Mouse (Mus musculus) kidney, postnatal 25 days (tissue): ENCODE results near the gene Stn1.
A peak's percentile ranks its signal among the peaks of the same experiment; 100 is the strongest.

ENCODE experiments used
- DNase-seq, 2 experiments: peaks; one replicate each; pipeline ENCODE4 v3.0.0; 2021; ENCODE audit warnings: mixed read lengths in 2 of 2

Gene Stn1

GRCm38 (mm10) chr19:47466775-47467174 lies 70.5 kb downstream of the Stn1 start:
- DNase-seq, result no peak

- no peak for DNase-seq
These were observed 71.8 kb downstream of the Stn1 start for GRCm38 (mm10) chr19:47465467-47465866.

- DNase-seq, result peak; percentile 46 to 77
These were observed 72.7 kb downstream of the Stn1 start, which contains the start of gene Sh3pxd2a for GRCm38 (mm10) chr19:47464304-47465241. Gene Sh3pxd2a (minus strand): TSS chr19:47464401.

GRCm38 (mm10) chr19:47463636-47464303 lies 73.5 kb downstream of the Stn1 start:
- peak; percentile 83 to 85 for DNase-seq

GRCm38 (mm10) chr19:47463206-47463605 lies 74.1 kb downstream of the Stn1 start:
- DNase-seq, result no peak

GRCm38 (mm10) chr19:47462725-47463124 lies 74.6 kb downstream of the Stn1 start:
- no peak for DNase-seq

- no peak for DNase-seq
These were observed 75.5 kb downstream of the Stn1 start for GRCm38 (mm10) chr19:47461838-47462237.

- DNase-seq, result no peak
These were observed 75.9 kb downstream of the Stn1 start for GRCm38 (mm10) chr19:47461386-47461785.

- no peak for DNase-seq
These were observed 77.0 kb downstream of the Stn1 start for GRCm38 (mm10) chr19:47460120-47460960.

- no peak for DNase-seq
These were observed 78.1 kb downstream of the Stn1 start for GRCm38 (mm10) chr19:47459214-47459613.

- DNase-seq, result no peak
These were observed 78.7 kb downstream of the Stn1 start for GRCm38 (mm10) chr19:47458504-47459161.

- peak; percentile 44 to 79 for DNase-seq
These were observed 79.4 kb downstream of the Stn1 start for GRCm38 (mm10) chr19:47457711-47458503.

GRCm38 (mm10) chr19:47456021-47456420 lies 81.3 kb downstream of the Stn1 start:
- DNase-seq, result no peak

- DNase-seq, result peak; percentile 43 to 73
These were observed 82.1 kb downstream of the Stn1 start for GRCm38 (mm10) chr19:47455001-47455755.

GRCm38 (mm10) chr19:47454167-47455000 lies 82.9 kb downstream of the Stn1 start:
- peak in 1 of 2 experiments; percentile 23 for DNase-seq

- DNase-seq, result no peak
These were observed 84.0 kb downstream of the Stn1 start for GRCm38 (mm10) chr19:47453352-47453751.

GRCm38 (mm10) chr19:47452682-47453081 lies 84.6 kb downstream of the Stn1 start:
- DNase-seq, result peak; percentile 81 to 89

GRCm38 (mm10) chr19:47452211-47452610 lies 85.1 kb downstream of the Stn1 start:
- peak; percentile 73 to 74 for DNase-seq

- peak; percentile 40 to 71 for DNase-seq
These were observed 85.7 kb downstream of the Stn1 start for GRCm38 (mm10) chr19:47451476-47452113.
